Mouse (Mus musculus) central nervous system, embryonic 11.5 days (tissue): ENCODE results near the gene Zfp369. TPM values are rescaled to one million over a fixed set of nuclear protein-coding genes. Genes with fewer than 3 reads are reported as not detected.

Source experiments
- polyA plus RNA-seq: library from polyadenylated mRNA; depleted of rRNA; stranded (reverse); fragments of >200 nt; gene quantifications from 2 replicates; pipeline ENCODE4 v1.2.3, GENCODE M21; 2012; rRNA removed

The Zfp369 gene
- polyA plus RNA-seq: 40.2 and 46.2 TPM in 2 replicates

DNA sequence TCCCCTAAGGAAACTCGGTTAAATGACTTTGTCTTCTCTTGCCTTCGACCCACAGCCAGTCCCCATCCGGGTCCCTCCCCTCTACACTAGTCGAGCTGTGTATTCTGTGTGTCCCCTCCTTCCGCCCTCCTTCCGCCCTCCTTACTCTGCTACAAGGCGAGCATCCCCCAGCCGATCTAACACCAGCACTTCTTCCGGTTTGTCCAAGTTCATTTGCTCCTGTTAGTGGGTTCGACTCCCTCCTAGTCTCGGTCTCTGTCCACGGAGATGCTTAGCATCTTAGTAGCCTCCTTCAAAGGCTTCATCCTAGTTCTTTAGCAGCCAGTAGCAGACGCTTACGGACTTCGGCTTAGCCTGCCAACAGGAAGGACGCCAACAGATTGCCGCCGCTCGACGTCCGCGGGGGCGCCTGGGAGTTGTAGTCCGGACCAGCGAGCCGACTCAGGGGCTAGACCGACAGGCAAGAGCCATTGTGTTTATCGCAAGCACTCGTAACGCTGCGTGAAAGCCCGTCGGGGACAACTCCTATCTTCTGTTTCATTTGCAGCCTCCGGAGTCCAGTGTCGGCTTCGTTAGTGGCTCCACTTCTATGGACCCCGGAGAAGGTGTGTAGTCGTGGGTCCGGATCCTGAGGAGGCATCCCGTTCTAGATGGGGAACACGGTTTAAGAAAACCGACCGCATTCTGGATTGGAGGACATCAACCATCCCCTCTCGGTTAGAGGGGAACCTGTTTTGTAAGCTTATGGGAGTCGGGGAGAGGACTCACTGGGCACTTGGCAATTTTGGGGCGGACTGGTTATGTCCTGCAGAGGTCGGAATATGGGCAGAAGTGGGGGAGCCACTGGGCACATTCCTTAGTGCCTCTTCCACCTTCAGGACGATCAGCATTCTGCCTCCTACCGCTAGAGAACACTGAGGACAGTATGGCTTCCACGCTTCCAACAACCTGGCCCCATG lies at the start of gene Zfp369:
Gene Zfp369, plus strand, starts transcription at position 432 of the 959 bp plus-strand sequence.

DNA sequence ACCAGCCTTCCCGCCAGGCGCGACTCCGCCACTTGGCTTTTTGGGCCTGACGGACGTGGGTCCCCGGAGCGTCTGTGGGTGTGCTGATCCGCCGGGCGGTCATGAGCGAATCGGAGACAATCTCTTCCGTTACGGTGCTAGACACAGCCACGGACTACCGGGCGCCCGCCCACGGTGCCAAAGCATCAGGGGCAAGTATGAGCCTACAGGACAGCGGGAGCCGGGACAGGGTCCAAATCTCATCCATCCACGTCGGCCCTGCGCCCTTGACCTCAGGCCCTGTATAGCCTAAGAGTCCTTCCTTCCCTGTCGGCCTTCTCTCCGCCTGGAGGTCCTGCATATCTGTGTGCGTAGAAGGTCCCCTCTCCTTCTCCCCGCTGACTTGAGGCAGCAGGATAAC lies 19.4 kb upstream of the Zfp369 start, which contains the start of gene Gm10775:
Gene Gm10775, plus strand, starts transcription at position 301 of the 400 bp plus-strand sequence.

Other genes with a start within 250 kb of the Zfp369 start
- not detected in 2 replicates for gene Spata31d1c, start 245.8 kb upstream of the Zfp369 start, polyA plus RNA-seq
- gene Prss47, start 226.1 kb upstream of the Zfp369 start, polyA plus RNA-seq: not detected in 2 replicates
- gene Mfsd14b, start 165.8 kb upstream of the Zfp369 start, polyA plus RNA-seq: 13.6 and 28.2 TPM in 2 replicates
- gene Olfr465-ps1, start 140.7 kb upstream of the Zfp369 start, polyA plus RNA-seq: not detected in 2 replicates
- not detected in 2 replicates for gene Olfr466, start 128.6 kb upstream of the Zfp369 start, polyA plus RNA-seq
- gene Nlrp4f, start 72.8 kb upstream of the Zfp369 start, polyA plus RNA-seq: 0.01 and 0.06 TPM in 2 replicates
- gene Gm10775, start 19.3 kb upstream of the Zfp369 start, polyA plus RNA-seq: 0.06 TPM in 1 of 2 replicates, not detected in the other
- gene Gm10139, start 233.9 kb downstream of the Zfp369 start, polyA plus RNA-seq: not detected in 2 replicates